ENCODE assay signal across 14 mouse cellular contexts in the genomic region with DNA sequence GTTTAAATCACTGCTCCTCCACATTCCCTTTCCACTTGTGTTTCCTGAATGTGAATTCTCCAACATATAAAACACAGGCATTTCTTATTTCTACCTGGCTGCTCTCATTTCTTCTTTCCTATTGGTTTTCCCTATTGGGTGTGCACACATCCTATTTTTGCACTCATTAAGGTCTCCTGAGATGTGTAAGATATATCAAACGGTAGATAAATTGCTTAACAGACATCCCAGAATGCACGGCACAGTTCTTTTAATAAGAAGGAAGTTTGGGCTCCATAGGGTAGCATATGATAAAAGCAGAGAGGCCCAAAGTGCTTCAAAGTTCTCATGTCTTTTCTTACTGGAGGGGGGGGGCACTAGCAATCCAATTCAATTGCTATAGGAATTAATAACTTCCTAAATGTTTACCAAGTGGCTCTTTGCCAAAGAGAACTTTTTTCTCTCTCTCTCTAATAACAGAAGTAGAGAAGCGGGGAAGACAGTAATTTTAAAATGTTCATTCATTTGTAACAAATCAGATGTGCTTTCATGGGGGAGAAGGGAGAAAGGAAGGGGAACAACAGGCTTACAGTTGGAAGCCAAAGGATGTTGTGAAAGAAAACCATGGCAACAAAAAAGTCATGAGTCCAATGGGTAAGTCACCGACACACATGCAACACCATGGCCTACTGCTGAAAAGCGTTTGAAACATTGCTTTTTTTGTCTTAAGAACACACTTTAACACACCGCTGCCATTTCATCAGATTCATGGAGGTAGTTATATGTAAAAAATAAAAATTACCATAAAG.
"Had no signal": no experiment of that assay in that cellular context is flagged by ENCODE, and none has a peak within 500 bp of the region (broad histone marks: within the 10 kb centered on the region; RNA-seq: fewer than 3 reads in every experiment).

No protein-coding gene starts in this region.

- H3K36me3 ChIP-seq: liver, embryonic 13.5 days had no signal

- H3K4me2 ChIP-seq: kidney, embryonic 15.5 days; liver, embryonic 13.5 days; midbrain, embryonic 12.5 days; midbrain, embryonic 15.5 days had no signal

- H3K27ac ChIP-seq: kidney, embryonic 15.5 days; left cerebral cortex, adult 2 months; liver, embryonic 13.5 days; midbrain, embryonic 12.5 days; midbrain, embryonic 15.5 days had no signal

- DNase-seq: kidney, adult 8-10 months; kidney, postnatal 10 days; kidney, postnatal 36 days; layer of hippocampus, postnatal 36 days; liver, embryonic 13.5 days; lung, adult 2 months; lung, postnatal 36 days; thymus, adult 18-20 months; thymus, postnatal 36 days had no signal

- H3K9ac ChIP-seq: kidney, embryonic 15.5 days; liver, embryonic 13.5 days; midbrain, embryonic 12.5 days; midbrain, embryonic 15.5 days had no signal

- H3K9me3 ChIP-seq: kidney, embryonic 15.5 days; liver, embryonic 13.5 days; midbrain, embryonic 12.5 days; midbrain, embryonic 15.5 days had no signal

- H3K4me3 ChIP-seq: kidney, embryonic 15.5 days; left cerebral cortex, adult 2 months; liver, embryonic 13.5 days; midbrain, embryonic 12.5 days; midbrain, embryonic 15.5 days had no signal

- ATAC-seq: lung, postnatal 0 days; midbrain, embryonic 15.5 days had no signal

- H3K27me3 ChIP-seq: kidney, embryonic 15.5 days; liver, embryonic 13.5 days; midbrain, embryonic 12.5 days; midbrain, embryonic 15.5 days had no signal

- H3K4me1 ChIP-seq: liver, embryonic 13.5 days had no signal
